13 mouse cellular contexts compared by ENCODE assay signal in genomic region chr2:93741700-93742099, GRCm38 (mm10).
"Had no signal": no experiment of that assay in that cellular context is flagged by ENCODE, and none has a peak within 500 bp of the region (broad histone marks: within the 10 kb centered on the region; RNA-seq: fewer than 3 reads in every experiment).

No protein-coding gene starts in this region.

- H3K4me2 ChIP-seq: liver, embryonic 13.5 days; midbrain, embryonic 13.5 days; neural tube, embryonic 13.5 days had no signal

- ATAC-seq: intestine, postnatal 0 days; midbrain, embryonic 13.5 days; midbrain, embryonic 16.5 days had no signal

- H3K9me3 ChIP-seq: liver, embryonic 13.5 days; midbrain, embryonic 13.5 days; neural tube, embryonic 13.5 days had no signal

- H3K27me3 ChIP-seq: liver, embryonic 13.5 days; midbrain, embryonic 13.5 days; neural tube, embryonic 13.5 days had no signal

- H3K9ac ChIP-seq: liver, embryonic 13.5 days; midbrain, embryonic 13.5 days; neural tube, embryonic 13.5 days had no signal

- DNase-seq: kidney, adult 2 months; kidney, postnatal 25 days; liver, embryonic 13.5 days; retina, postnatal 1 day; thymus, adult 18-20 months; thymus, postnatal 36 days had no signal

- H3K27ac ChIP-seq: kidney, postnatal 0 days; liver, embryonic 13.5 days; macrophage; midbrain, embryonic 13.5 days; neural tube, embryonic 13.5 days had no signal

- H3K4me3 ChIP-seq: liver, embryonic 13.5 days; midbrain, embryonic 13.5 days; myocyte; neural tube, embryonic 13.5 days had no signal
